Mouse (Mus musculus): Measurements from ENCODE around the gene Tmem121b. TPM values are rescaled to one million over a fixed set of nuclear protein-coding genes. Genes with fewer than 3 reads are reported as not detected.

Gene Tmem121b
- polyA plus RNA-seq, 1 experiment from 2014 or later, result 3.5 TPM

- DNase-seq (ENCODE audit: low spot score), result no peak
- no peaks in the 10 kb centered on the region for H3K27me3 ChIP-seq (replicated peaks; ENCODE audit: control insufficient read depth, insufficient read depth, low read length)
- H3K9ac ChIP-seq (ENCODE audit: low read length), result no peak overlapping the region
- no peaks in the 10 kb centered on the region for H3K9me3 ChIP-seq (replicated peaks; ENCODE audit: control insufficient read depth, low read length)
- H3K4me3 ChIP-seq (ENCODE audit: low read depth, low read length), result no peak overlapping the region
- H3K27ac ChIP-seq (ENCODE audit: low read depth, low read length), result no peak overlapping the region
- peak overlapping the region; percentile 68; the same call in 1 of the 2 replicates for H3K4me2 ChIP-seq (ENCODE audit: low read length)
- H3K4me1 ChIP-seq (ENCODE audit: control insufficient read depth, insufficient read depth, low read length), result peaks cover 13% of the 10 kb centered on the region; the same call in 1 of the 2 replicates
- ATAC-seq, result no peak
- 89% methylated on average over 4 of the region's 4 CpGs for WGBS
- no peaks in the 10 kb centered on the region for H3K36me3 ChIP-seq (ENCODE audit: control insufficient read depth, insufficient read depth, low read length)
Observed at GRCm38 (mm10) chr6:120529123-120529522, 35.5 kb upstream of the Tmem121b start.

DNA sequence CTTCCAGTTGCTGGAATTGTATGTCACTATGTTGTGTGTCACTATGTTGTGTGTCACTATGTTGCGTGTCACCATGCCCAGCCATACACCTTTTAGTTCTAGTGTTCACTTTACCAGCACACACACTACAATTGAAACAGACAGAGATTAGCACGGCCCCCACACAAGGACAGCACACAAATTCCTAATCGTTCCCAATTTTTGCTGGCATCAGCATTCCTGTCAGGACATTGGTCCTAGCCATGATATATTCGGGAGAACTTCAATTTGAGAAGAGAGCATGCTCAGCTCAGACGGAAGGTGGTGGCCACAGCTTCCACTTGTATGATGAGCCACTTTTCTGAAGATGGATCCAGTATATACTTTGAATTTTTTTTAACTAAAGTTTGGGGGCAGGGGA is 31.2 kb upstream of the Tmem121b start:
- no peak overlapping the region for H3K9ac ChIP-seq (ENCODE audit: low read length)
- ATAC-seq (no peak), DNase-seq (ENCODE audit: low spot score) (no peak)
- WGBS, result 90% methylated on average over 5 of the region's 5 CpGs
- no peak overlapping the region for H3K4me3 ChIP-seq (ENCODE audit: low read depth, low read length)
- peaks cover 7% of the 10 kb centered on the region; the same call in 1 of the 2 replicates for H3K4me1 ChIP-seq (ENCODE audit: control insufficient read depth, insufficient read depth, low read length)
- H3K36me3 ChIP-seq (ENCODE audit: control insufficient read depth, insufficient read depth, low read length), result peaks cover 36% of the 10 kb centered on the region
- no peaks in the 10 kb centered on the region for H3K27me3 ChIP-seq (replicated peaks; ENCODE audit: control insufficient read depth, insufficient read depth, low read length)
- no peak overlapping the region for H3K27ac ChIP-seq (ENCODE audit: low read depth, low read length)
- no peak overlapping the region for H3K4me2 ChIP-seq (ENCODE audit: low read length)
- no peaks in the 10 kb centered on the region for H3K9me3 ChIP-seq (replicated peaks; ENCODE audit: control insufficient read depth, low read length)

DNA sequence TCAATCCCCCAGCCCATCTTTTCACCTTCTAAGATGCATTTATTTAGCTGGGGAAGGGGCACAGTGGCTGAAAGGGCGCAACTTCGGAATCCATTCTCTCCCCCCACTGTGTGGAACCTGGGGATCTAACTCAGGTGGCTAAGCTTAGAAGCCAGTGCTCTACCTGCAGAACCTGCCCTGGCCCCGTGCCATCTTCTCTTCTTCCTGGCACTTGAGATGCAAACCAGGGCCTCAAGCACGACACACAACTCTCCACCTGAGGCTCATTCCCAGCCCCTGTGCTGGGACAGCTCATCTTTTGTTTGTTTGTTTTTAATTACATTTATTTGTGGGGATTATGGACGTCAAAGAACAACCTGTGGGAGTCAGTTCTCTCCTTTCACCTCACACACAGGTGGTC is 26.0 kb upstream of the Tmem121b start:
- Histone ChIP-seq H3K4me3 (ENCODE audit: low read depth, low read length) (no peak overlapping the region), H3K4me1 (ENCODE audit: control insufficient read depth, insufficient read depth, low read length) (no peaks in the 10 kb centered on the region), H3K9me3 (replicated peaks; ENCODE audit: control insufficient read depth, low read length) (no peaks in the 10 kb centered on the region), H3K9ac (ENCODE audit: low read length) (no peak overlapping the region), H3K27ac (ENCODE audit: low read depth, low read length) (no peak overlapping the region), H3K27me3 (replicated peaks; ENCODE audit: control insufficient read depth, insufficient read depth, low read length) (no peaks in the 10 kb centered on the region), H3K4me2 (ENCODE audit: low read length) (no peak overlapping the region), H3K36me3 (ENCODE audit: control insufficient read depth, insufficient read depth, low read length) (peaks cover 52% of the 10 kb centered on the region)
- 88% methylated on average over 5 of the region's 5 CpGs for WGBS
- DNase-seq (ENCODE audit: low spot score) (no peak), ATAC-seq (no peak)

- no peaks in the 10 kb centered on the region for H3K4me1 ChIP-seq (ENCODE audit: control insufficient read depth, insufficient read depth, low read length)
- WGBS, result 94% methylated on average over 5 of the region's 5 CpGs
- DNase-seq (ENCODE audit: low spot score), result no peak
- no peak overlapping the region for H3K9ac ChIP-seq (ENCODE audit: low read length)
- no peak overlapping the region for H3K4me3 ChIP-seq (ENCODE audit: low read depth, low read length)
- no peaks in the 10 kb centered on the region for H3K27me3 ChIP-seq (replicated peaks; ENCODE audit: control insufficient read depth, insufficient read depth, low read length)
- no peaks in the 10 kb centered on the region for H3K9me3 ChIP-seq (replicated peaks; ENCODE audit: control insufficient read depth, low read length)
- ATAC-seq, result no peak
- no peak overlapping the region for H3K4me2 ChIP-seq (ENCODE audit: low read length)
- peaks cover 62% of the 10 kb centered on the region for H3K36me3 ChIP-seq (ENCODE audit: control insufficient read depth, insufficient read depth, low read length)
- no peak overlapping the region for H3K27ac ChIP-seq (ENCODE audit: low read depth, low read length)
Observed at GRCm38 (mm10) chr6:120517311-120517710, 23.7 kb upstream of the Tmem121b start.

DNA sequence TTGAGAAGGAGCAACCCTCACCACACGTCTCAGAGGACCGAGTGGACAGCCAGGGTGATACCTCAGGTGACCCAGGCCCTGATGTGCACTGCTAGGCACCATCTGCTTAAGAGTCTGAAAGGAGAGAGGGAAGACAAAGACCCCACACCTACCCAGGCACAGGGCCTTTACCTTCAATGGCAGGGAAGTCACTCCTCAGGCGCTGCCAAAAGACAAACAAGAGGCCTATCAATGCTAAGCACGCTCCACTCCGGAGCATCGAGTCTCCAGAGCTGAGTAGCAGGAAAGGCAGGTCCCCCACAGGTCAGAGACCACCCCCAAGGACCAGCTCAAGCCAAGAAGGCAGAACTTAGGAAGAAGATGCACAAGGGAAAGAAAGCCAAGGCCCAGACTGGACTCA is 23.3 kb upstream of the Tmem121b start:
- Histone ChIP-seq H3K9me3 (replicated peaks; ENCODE audit: control insufficient read depth, low read length) (no peaks in the 10 kb centered on the region), H3K27ac (ENCODE audit: low read depth, low read length) (no peak overlapping the region), H3K4me2 (ENCODE audit: low read length) (no peak overlapping the region), H3K36me3 (ENCODE audit: control insufficient read depth, insufficient read depth, low read length) (peaks cover 58% of the 10 kb centered on the region), H3K27me3 (replicated peaks; ENCODE audit: control insufficient read depth, insufficient read depth, low read length) (no peaks in the 10 kb centered on the region), H3K4me1 (ENCODE audit: control insufficient read depth, insufficient read depth, low read length) (no peaks in the 10 kb centered on the region), H3K9ac (ENCODE audit: low read length) (no peak overlapping the region), H3K4me3 (ENCODE audit: low read depth, low read length) (no peak overlapping the region)
- DNase-seq (ENCODE audit: low spot score) (no peak), ATAC-seq (no peak)
- WGBS, result 88% methylated on average over 6 of the region's 6 CpGs

DNA sequence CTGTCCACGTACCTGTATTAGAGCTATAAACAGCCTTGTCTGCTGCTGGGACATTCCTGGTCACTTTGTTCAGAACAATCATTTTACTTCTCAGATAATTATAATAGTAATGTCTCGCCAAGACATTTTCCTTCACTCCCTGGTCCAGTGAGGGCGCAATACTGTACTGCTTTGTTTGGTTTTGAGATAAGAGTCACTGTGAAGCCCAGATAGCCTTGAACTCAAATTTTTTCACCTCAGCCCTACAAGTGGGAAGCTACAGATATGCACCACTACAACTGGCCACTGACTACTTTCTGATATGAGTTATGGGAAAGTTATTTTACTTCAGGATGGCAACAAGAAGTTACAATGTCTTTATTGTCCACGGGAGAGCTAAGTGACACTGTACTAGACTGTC is 22.8 kb upstream of the Tmem121b start:
- H3K4me1 ChIP-seq (ENCODE audit: control insufficient read depth, insufficient read depth, low read length), result no peaks in the 10 kb centered on the region
- H3K27me3 ChIP-seq (replicated peaks; ENCODE audit: control insufficient read depth, insufficient read depth, low read length), result no peaks in the 10 kb centered on the region
- DNase-seq (ENCODE audit: low spot score), result no peak
- WGBS, result 94% methylated on average over 4 of the region's 4 CpGs
- peaks cover 53% of the 10 kb centered on the region for H3K36me3 ChIP-seq (ENCODE audit: control insufficient read depth, insufficient read depth, low read length)
- no peak overlapping the region for H3K27ac ChIP-seq (ENCODE audit: low read depth, low read length)
- no peak overlapping the region for H3K4me2 ChIP-seq (ENCODE audit: low read length)
- no peak overlapping the region for H3K4me3 ChIP-seq (ENCODE audit: low read depth, low read length)
- H3K9me3 ChIP-seq (replicated peaks; ENCODE audit: control insufficient read depth, low read length), result no peaks in the 10 kb centered on the region
- no peak for ATAC-seq
- H3K9ac ChIP-seq (ENCODE audit: low read length), result no peak overlapping the region

GRCm38 (mm10) chr6:120511212-120511611 is 17.6 kb upstream of the Tmem121b start:
- Histone ChIP-seq H3K4me1 (ENCODE audit: control insufficient read depth, insufficient read depth, low read length) (no peaks in the 10 kb centered on the region), H3K4me3 (ENCODE audit: low read depth, low read length) (no peak overlapping the region), H3K9me3 (replicated peaks; ENCODE audit: control insufficient read depth, low read length) (no peaks in the 10 kb centered on the region), H3K27ac (ENCODE audit: low read depth, low read length) (no peak overlapping the region), H3K36me3 (ENCODE audit: control insufficient read depth, insufficient read depth, low read length) (peaks cover 47% of the 10 kb centered on the region), H3K9ac (ENCODE audit: low read length) (no peak overlapping the region), H3K4me2 (ENCODE audit: low read length) (no peak overlapping the region), H3K27me3 (replicated peaks; ENCODE audit: control insufficient read depth, insufficient read depth, low read length) (no peaks in the 10 kb centered on the region)
- DNase-seq (ENCODE audit: low spot score), result no peak
- 93% methylated on average over 6 of the region's 6 CpGs for WGBS
- no peak for ATAC-seq

- Histone ChIP-seq H3K4me2 (ENCODE audit: low read length) (no peak overlapping the region), H3K27ac (ENCODE audit: low read depth, low read length) (no peak overlapping the region), H3K9me3 (replicated peaks; ENCODE audit: control insufficient read depth, low read length) (no peaks in the 10 kb centered on the region), H3K27me3 (replicated peaks; ENCODE audit: control insufficient read depth, insufficient read depth, low read length) (no peaks in the 10 kb centered on the region), H3K36me3 (ENCODE audit: control insufficient read depth, insufficient read depth, low read length) (peaks cover 47% of the 10 kb centered on the region), H3K4me1 (ENCODE audit: control insufficient read depth, insufficient read depth, low read length) (no peaks in the 10 kb centered on the region), H3K9ac (ENCODE audit: low read length) (no peak overlapping the region), H3K4me3 (ENCODE audit: low read depth, low read length) (no peak overlapping the region)
- DNase-seq (ENCODE audit: low spot score), result no peak
- ATAC-seq, result no peak
- 92% methylated on average over 8 of the region's 8 CpGs for WGBS
Observed at GRCm38 (mm10) chr6:120510425-120510824, 16.8 kb upstream of the Tmem121b start.

GRCm38 (mm10) chr6:120509975-120510374 is 16.4 kb upstream of the Tmem121b start:
- no peak overlapping the region for H3K27ac ChIP-seq (ENCODE audit: low read depth, low read length)
- H3K4me2 ChIP-seq (ENCODE audit: low read length), result no peak overlapping the region

More at GRCm38 (mm10) chr6:120509975-120510374, 16.4 kb upstream of the Tmem121b start:
- Histone ChIP-seq H3K9ac (ENCODE audit: low read length) (no peak overlapping the region), H3K9me3 (replicated peaks; ENCODE audit: control insufficient read depth, low read length) (no peaks in the 10 kb centered on the region), H3K27me3 (replicated peaks; ENCODE audit: control insufficient read depth, insufficient read depth, low read length) (no peaks in the 10 kb centered on the region), H3K4me1 (ENCODE audit: control insufficient read depth, insufficient read depth, low read length) (no peaks in the 10 kb centered on the region), H3K4me3 (ENCODE audit: low read depth, low read length) (no peak overlapping the region), H3K36me3 (ENCODE audit: control insufficient read depth, insufficient read depth, low read length) (peaks cover 47% of the 10 kb centered on the region)
- DNase-seq (ENCODE audit: low spot score) (no peak), ATAC-seq (no peak)
- WGBS, result 89% methylated on average over 7 of the region's 7 CpGs

Data from forebrain, embryonic 14.5 days (tissue).